Mouse (Mus musculus) frontal cortex, adult (tissue): ENCODE measurements around the gene Nrarp.

Experiments
- ATAC-seq: cut with Nextera tagmentation; 2 replicates; pipeline ENCODE4 v1.9.2; 2017; ENCODE audit warnings: mild to moderate bottlenecking, moderate library complexity, mixed read lengths; ENCODE audit not compliant: low TSS enrichment

The Nrarp gene

GRCm38 (mm10) chr2:25180478-25180903, at the start of gene Nrarp:
Nrarp (plus strand) TSS chr2:25180758.
- peak; percentile 64 for ATAC-seq

GRCm38 (mm10) chr2:25131601-25132000, 49.0 kb upstream of the Nrarp start:
- ATAC-seq = no peak

GRCm38 (mm10) chr2:25137832-25138231, 42.7 kb upstream of the Nrarp start:
- no peak; the same call in 1 of the 2 replicates for ATAC-seq

- ATAC-seq = no peak
Observed at GRCm38 (mm10) chr2:25141185-25141584, 39.4 kb upstream of the Nrarp start.

- no peak for ATAC-seq
Observed at GRCm38 (mm10) chr2:25141921-25142320, 38.6 kb upstream of the Nrarp start.

- no peak for ATAC-seq
Observed at GRCm38 (mm10) chr2:25145346-25145745, 35.2 kb upstream of the Nrarp start.

GRCm38 (mm10) chr2:25147398-25147797, 33.2 kb upstream of the Nrarp start:
- no peak for ATAC-seq

- ATAC-seq = no peak
Observed at GRCm38 (mm10) chr2:25147892-25148291, 32.7 kb upstream of the Nrarp start.

GRCm38 (mm10) chr2:25149643-25150042, 30.9 kb upstream of the Nrarp start:
- ATAC-seq = no peak

GRCm38 (mm10) chr2:25151280-25151956, 29.1 kb upstream of the Nrarp start:
- ATAC-seq = no peak

GRCm38 (mm10) chr2:25156177-25156576, 24.4 kb upstream of the Nrarp start:
- no peak for ATAC-seq

GRCm38 (mm10) chr2:25156990-25157389, 23.6 kb upstream of the Nrarp start:
- ATAC-seq = no peak

GRCm38 (mm10) chr2:25157655-25158054, 22.9 kb upstream of the Nrarp start:
- no peak for ATAC-seq

- no peak for ATAC-seq
Observed at GRCm38 (mm10) chr2:25167481-25167880, 13.1 kb upstream of the Nrarp start.

- 0 out of 2 replicates have a peak, but pooled peaks have one; percentile 27 for ATAC-seq
Observed at GRCm38 (mm10) chr2:25167919-25168664, 12.5 kb upstream of the Nrarp start.

- no peak for ATAC-seq
Observed at GRCm38 (mm10) chr2:25168665-25168978, 11.9 kb upstream of the Nrarp start.

- no peak for ATAC-seq
Observed at GRCm38 (mm10) chr2:25169778-25170177, 10.8 kb upstream of the Nrarp start.

GRCm38 (mm10) chr2:25170326-25171100, 10.0 kb upstream of the Nrarp start:
- no peak for ATAC-seq

GRCm38 (mm10) chr2:25171101-25171768, 9.3 kb upstream of the Nrarp start:
- no peak for ATAC-seq

GRCm38 (mm10) chr2:25171769-25172153, 8.8 kb upstream of the Nrarp start:
- no peak for ATAC-seq

GRCm38 (mm10) chr2:25172629-25173028, 7.9 kb upstream of the Nrarp start:
- no peak for ATAC-seq

GRCm38 (mm10) chr2:25173821-25174220, 6.7 kb upstream of the Nrarp start:
- no peak for ATAC-seq
